Mouse (Mus musculus) MEL (cell line): ENCODE data around the gene Frrs1l. TPM values are rescaled to one million over a fixed set of nuclear protein-coding genes. Genes with fewer than 3 reads are reported as not detected.

Experiments
- DNase-seq: peaks from one replicate; pipeline ENCODE4 v3.0.0; 2011; ENCODE audit warnings: low read depth, low spot score
- H3K27ac ChIP-seq: 2 replicates; pipeline ENCODE4 v1.5.1; 2012; ENCODE audit warnings: low read depth, mild to moderate bottlenecking, control low read depth, low read length, moderate library complexity; ENCODE audit not compliant: control insufficient read depth
- H3K27me3 ChIP-seq, 2 experiments: fragments of 150-350 bp in 1 of 2; sonication (generic) in 1 of 2; 2 replicates each; pipeline ENCODE4 v1.6.1; 2012; ENCODE audit warnings: low read length in 2 of 2, mild to moderate bottlenecking in 2 of 2, improper control_type of control experiment in 1 of 2, moderate library complexity in 1 of 2; ENCODE audit not compliant: insufficient read depth in 2 of 2, control insufficient read depth in 1 of 2
- H3K36me3 ChIP-seq, 2 experiments: 2 replicates each; pipeline ENCODE4 v1.6.1; 2012 to 2014; ENCODE audit warnings: low read length in 2 of 2, improper control_type of control experiment in 1 of 2, inconsistent platforms in 1 of 2, mild to moderate bottlenecking in 1 of 2; ENCODE audit not compliant: insufficient read depth in 2 of 2, control insufficient read depth in 1 of 2
- H3K4me1 ChIP-seq, 2 experiments: fragments of 150-350 bp in 1 of 2; sonication (generic) in 1 of 2; 2 replicates each; pipeline ENCODE4 v1.6.1; 2012; ENCODE audit warnings: low read length in 2 of 2, improper control_type of control experiment in 1 of 2, mild to moderate bottlenecking in 1 of 2; ENCODE audit not compliant: insufficient read depth in 2 of 2, control insufficient read depth in 1 of 2
- H3K4me3 ChIP-seq, 2 experiments: fragments of 150-350 bp in 1 of 2; sonication (generic) in 1 of 2; 2 replicates each; pipeline ENCODE4 v1.5.1; 2012; ENCODE audit warnings: low read depth in 2 of 2, low read length in 2 of 2, mild to moderate bottlenecking in 2 of 2, moderate library complexity in 2 of 2, control low read depth in 1 of 2, improper control_type of control experiment in 1 of 2; ENCODE audit not compliant: control insufficient read depth in 1 of 2, insufficient read depth in 1 of 2
- H3K79me2 ChIP-seq: 2 replicates; pipeline ENCODE4 v1.6.1; 2012; ENCODE audit warnings: mild to moderate bottlenecking, low read length, moderate library complexity; ENCODE audit not compliant: control insufficient read depth, poor library complexity, insufficient read depth
- H3K9ac ChIP-seq: 2 replicates; pipeline ENCODE4 v1.6.1; 2012; ENCODE audit warnings: low read depth, mild to moderate bottlenecking, control low read depth, low read length, moderate library complexity; ENCODE audit not compliant: control insufficient read depth, poor library complexity, severe bottlenecking
- H3K9me3 ChIP-seq: fragments of 150-350 bp; sonication (generic); replicated peaks from 2 replicates; pipeline ENCODE4 v1.6.1; 2012; ENCODE audit warnings: mild to moderate bottlenecking, low read length, improper control_type of control experiment, moderate library complexity; ENCODE audit not compliant: insufficient read depth
- CHD2 ChIP-seq: IDR thresholded peaks from 2 replicates; pipeline ENCODE4 v1.6.1; 2011; ENCODE audit warnings: low read length, improper control_type of control experiment
- CTCF ChIP-seq, 3 experiments: IDR thresholded peaks in 2 of 3; conservative IDR thresholded peaks in 1 of 3; 2 replicates each; pipeline ENCODE4 v1.5.1; 2011 to 2012; ENCODE audit warnings: low read length in 3 of 3, low read depth in 2 of 3, mild to moderate bottlenecking in 2 of 3, improper control_type of control experiment in 1 of 3, inconsistent platforms in 1 of 3, mixed read lengths in 1 of 3, moderate library complexity in 1 of 3; ENCODE audit not compliant: control insufficient read depth in 1 of 3, insufficient read depth in 1 of 3, poor library complexity in 1 of 3, severe bottlenecking in 1 of 3
- ELF1 ChIP-seq: IDR thresholded peaks from 2 replicates; pipeline ENCODE4 v1.6.1; 2014; ENCODE audit warnings: low read depth, mild to moderate bottlenecking, inconsistent platforms, low read length, improper control_type of control experiment, moderate library complexity
- HCFC1 ChIP-seq: IDR thresholded peaks from 2 replicates; pipeline ENCODE4 v1.6.1; 2012; ENCODE audit warnings: low read depth, mild to moderate bottlenecking, inconsistent platforms, low read length, improper control_type of control experiment, moderate library complexity
- JUND ChIP-seq: IDR thresholded peaks from 2 replicates; pipeline ENCODE4 v1.6.1; 2011; ENCODE audit warnings: low read depth, mild to moderate bottlenecking, improper control_type of control experiment, low read length
- MAFK ChIP-seq: IDR thresholded peaks from 2 replicates; pipeline ENCODE4 v1.6.1; 2011; ENCODE audit warnings: low read depth, mild to moderate bottlenecking, low read length, improper control_type of control experiment, borderline replicate concordance
- MAX ChIP-seq: IDR thresholded peaks from 2 replicates; pipeline ENCODE4 v1.6.1; 2011; ENCODE audit warnings: low read length, improper control_type of control experiment
- MAZ ChIP-seq: IDR thresholded peaks from 2 replicates; pipeline ENCODE4 v1.6.1; 2012; ENCODE audit warnings: low read depth, mild to moderate bottlenecking, inconsistent platforms, low read length, improper control_type of control experiment
- MYB ChIP-seq: IDR thresholded peaks from 2 replicates; pipeline ENCODE4 v1.6.1; 2011; ENCODE audit warnings: mild to moderate bottlenecking, low read depth, low read length, improper control_type of control experiment
- NELFE ChIP-seq: IDR thresholded peaks from 2 replicates; pipeline ENCODE4 v1.6.1; 2011; ENCODE audit warnings: low read depth, low read length, improper control_type of control experiment
- NRF1 ChIP-seq: IDR thresholded peaks from 2 replicates; pipeline ENCODE4 v1.6.1; 2014; ENCODE audit warnings: low read depth, mild to moderate bottlenecking, inconsistent platforms, low read length, improper control_type of control experiment, moderate library complexity; ENCODE audit not compliant: poor library complexity, insufficient read depth, severe bottlenecking
- POLR2AphosphoS5 ChIP-seq: IDR thresholded peaks from 2 replicates; pipeline ENCODE4 v1.6.1; 2012; ENCODE audit warnings: low read depth, borderline replicate concordance, mild to moderate bottlenecking, inconsistent platforms, low read length, moderate library complexity, mixed read lengths
- TBP ChIP-seq: IDR thresholded peaks from 2 replicates; pipeline ENCODE4 v1.8.0; 2011; ENCODE audit warnings: low read depth, low read length, improper control_type of control experiment
- TCF12 ChIP-seq: IDR thresholded peaks from 2 replicates; pipeline ENCODE4 v1.6.1; 2014; ENCODE audit warnings: low read depth, mild to moderate bottlenecking, inconsistent platforms, low read length, improper control_type of control experiment, moderate library complexity
- USF2 ChIP-seq, 2 experiments: IDR thresholded peaks; 2 replicates each; pipeline ENCODE4 v1.6.1; 2011 to 2012; ENCODE audit warnings: improper control_type of control experiment in 2 of 2, low read length in 2 of 2, borderline replicate concordance in 1 of 2, inconsistent platforms in 1 of 2, low read depth in 1 of 2, mild to moderate bottlenecking in 1 of 2; ENCODE audit not compliant: insufficient read depth in 1 of 2
- ZC3H11A ChIP-seq: IDR thresholded peaks from 2 replicates; pipeline ENCODE4 v1.6.1; 2012; ENCODE audit warnings: low read depth, mild to moderate bottlenecking, inconsistent platforms, low read length, improper control_type of control experiment
- ZNF384 ChIP-seq: IDR thresholded peaks from 2 replicates; pipeline ENCODE4 v1.6.1; 2012; ENCODE audit warnings: low read depth, mild to moderate bottlenecking, inconsistent platforms, low read length, improper control_type of control experiment
- polyA plus RNA-seq, 2 experiments: library from polyadenylated mRNA; stranded (reverse) in 1 of 2; unstranded in 1 of 2; fragments of >175 nt in 1 of 2; fragments of >200 nt in 1 of 2; gene quantifications; 2 replicates each; pipeline versions ENCODE4 v1.2.1 to v1.2.4; 2012; ENCODE audit warnings: low replicate concordance in 2 of 2, low read depth in 1 of 2; ENCODE audit not compliant: insufficient read length in 2 of 2, insufficient read depth in 1 of 2, missing spikeins in 1 of 2
- total RNA-seq: library from RNA; depleted of rRNA; stranded (reverse); fragments of 300-350 nt; gene quantifications from 2 replicates; pipeline ENCODE4 v1.2.3, GENCODE M21; 2012

Gene Frrs1l
- total and polyA plus RNA-seq, 3 experiments: not detected

- H3K9ac ChIP-seq: no peak overlapping the region
- no peaks in the 10 kb centered on the region for H3K9me3 ChIP-seq
- H3K36me3 ChIP-seq: no peaks in the 10 kb centered on the region
- no peaks in the 10 kb centered on the region for H3K4me1 ChIP-seq
- no peak overlapping the region for H3K27ac ChIP-seq
- TF ChIP-seq USF2 (IDR thresholded peaks at IDR 0.05; ENCODE audit: borderline replicate concordance in 1 of 2, insufficient read depth in 1 of 2, low read depth in 1 of 2, low read length in 2 of 2): no peak
- TF ChIP-seq MAFK: no peak
- TF ChIP-seq ZC3H11A: no peak
- no peak for TF ChIP-seq MAX
- no peak for TF ChIP-seq ZNF384
- no peak for TF ChIP-seq CTCF (IDR thresholded peaks at IDR 0.05 in 2 of 3, conservative IDR thresholded peaks at IDR 0.05 in 1 of 3; ENCODE audit: control insufficient read depth in 1 of 3, insufficient read depth in 1 of 3, low read depth in 2 of 3, low read length in 3 of 3, poor library complexity in 1 of 3, severe bottlenecking in 1 of 3)
- TF ChIP-seq JUND: no peak
- no peak for TF ChIP-seq POLR2AphosphoS5
- no peak for TF ChIP-seq NELFE
- no peaks in the 10 kb centered on the region for H3K79me2 ChIP-seq
- no peak overlapping the region for H3K4me3 ChIP-seq
- DNase-seq: no peak
- no peaks in the 10 kb centered on the region for H3K27me3 ChIP-seq
These were observed 12.6 kb upstream of the Frrs1l start for GRCm38 (mm10) chr4:57002751-57003150.

- no peak overlapping the region for H3K9ac ChIP-seq
- no peaks in the 10 kb centered on the region for H3K36me3 ChIP-seq
- H3K9me3 ChIP-seq: no peaks in the 10 kb centered on the region
- H3K27ac ChIP-seq: no peak overlapping the region
- no peak overlapping the region for H3K4me3 ChIP-seq
- DNase-seq: no peak
- no peaks in the 10 kb centered on the region for H3K79me2 ChIP-seq
- TF ChIP-seq MAZ (no peak), TCF12 (no peak), HCFC1 (no peak), NRF1 (no peak), CHD2 (no peak), MAFK (no peak), JUND (no peak), TBP (no peak), ELF1 (no peak), MYB (no peak)
- H3K27me3 ChIP-seq: no peaks in the 10 kb centered on the region
- H3K4me1 ChIP-seq: no peaks in the 10 kb centered on the region
These were observed 11.2 kb upstream of the Frrs1l start for GRCm38 (mm10) chr4:57001437-57001836.
